Mouse (Mus musculus) brain, embryonic 14.5 days (tissue): ENCODE measurements at regions not wholly inside any gene's neighbourhood (a gene's known extent, or its start where the extent isn't known, plus 50 kb on each side); places are given as distances from the start of the nearest gene placed in this dataset.
A peak's percentile ranks its signal among the peaks of the same experiment; 100 is the strongest.

Experiments used
- DNase-seq: peaks from one replicate; pipeline ENCODE4 v3.0.0-alpha.2; 2011; ENCODE audit warnings: low read depth
- CTCF ChIP-seq: fragments of 200-500 bp; IDR thresholded peaks from 2 replicates; pipeline ENCODE4 v1.5.1; 2012; ENCODE audit warnings: inconsistent platforms, mild to moderate bottlenecking, moderate library complexity, borderline replicate concordance; ENCODE audit not compliant: insufficient read depth, insufficient read length; ENCODE audit errors: extremely low read depth
- POLR2A ChIP-seq: fragments of 200-500 bp; IDR thresholded peaks from 2 replicates; pipeline ENCODE4 v1.6.1; 2012; ENCODE audit warnings: mild to moderate bottlenecking, inconsistent platforms, borderline replicate concordance; ENCODE audit not compliant: poor library complexity, insufficient read depth, insufficient read length, severe bottlenecking; ENCODE audit errors: extremely low read depth

DNA sequence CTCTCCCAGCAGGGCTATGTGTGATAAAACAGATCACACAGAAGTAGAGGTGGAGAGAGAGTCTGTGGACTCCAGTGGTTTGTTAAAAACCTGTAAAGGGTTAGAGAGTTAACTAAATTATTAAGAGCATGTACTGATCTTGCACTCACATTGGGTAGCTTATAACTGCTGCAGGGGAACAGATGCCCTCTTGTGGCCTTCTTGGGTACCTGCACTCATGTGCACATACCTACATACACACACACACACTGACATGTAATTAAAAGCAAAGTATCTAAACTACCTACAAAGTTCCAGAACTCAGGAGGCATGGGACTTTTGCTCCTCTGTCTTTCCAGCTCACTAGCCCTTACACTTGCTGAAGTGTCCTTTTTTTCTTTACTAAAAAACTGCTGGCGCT lies 228.4 kb upstream of the Cxcr4 start:
- TF ChIP-seq POLR2A (no peak), CTCF (peak; percentile 4; the same call in 1 of the 2 replicates)
- DNase-seq: no peak

DNA sequence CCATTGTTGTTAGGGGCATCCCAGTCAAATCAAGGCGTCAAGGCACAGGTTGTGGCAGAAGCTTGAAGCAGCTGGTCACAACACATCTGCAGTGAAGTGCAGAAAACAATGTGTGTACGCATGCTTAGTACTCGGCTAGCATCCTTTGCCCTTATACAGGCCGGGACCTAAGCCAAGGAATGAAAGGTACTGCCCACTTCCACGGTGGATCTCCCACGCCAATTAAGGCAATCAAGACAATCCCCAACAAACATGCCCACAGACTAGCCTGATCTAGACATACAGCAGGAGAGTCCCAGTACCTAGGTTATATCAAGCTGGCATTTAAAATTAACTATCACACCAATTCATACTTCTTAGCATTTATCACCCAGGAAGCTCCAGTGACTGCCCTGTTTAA lies 227.5 kb upstream of the Cxcr4 start:
- no peak for TF ChIP-seq POLR2A
- no peak for TF ChIP-seq CTCF
- no peak for DNase-seq

DNA sequence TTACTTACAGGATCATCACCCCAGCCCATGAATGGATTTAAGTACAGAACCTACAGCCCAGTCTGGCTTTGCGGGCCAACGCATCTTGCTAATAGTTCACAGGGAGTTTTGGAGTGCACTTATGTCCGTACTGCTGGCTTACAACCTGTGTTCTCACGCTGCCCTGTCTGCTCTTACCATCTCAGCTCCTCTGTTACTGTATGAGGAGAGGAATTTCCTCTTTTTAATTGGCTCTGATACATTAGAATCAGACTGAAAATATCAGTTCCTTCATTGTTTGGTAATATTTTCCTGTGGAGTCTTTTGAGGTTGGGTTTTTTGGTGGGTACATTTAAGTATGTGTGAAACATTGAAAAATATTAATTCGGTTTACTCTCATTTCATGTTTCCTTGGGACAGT lies 221.3 kb upstream of the Cxcr4 start:
- no peak for DNase-seq
- no peak for TF ChIP-seq POLR2A
- no peak for TF ChIP-seq CTCF

DNA sequence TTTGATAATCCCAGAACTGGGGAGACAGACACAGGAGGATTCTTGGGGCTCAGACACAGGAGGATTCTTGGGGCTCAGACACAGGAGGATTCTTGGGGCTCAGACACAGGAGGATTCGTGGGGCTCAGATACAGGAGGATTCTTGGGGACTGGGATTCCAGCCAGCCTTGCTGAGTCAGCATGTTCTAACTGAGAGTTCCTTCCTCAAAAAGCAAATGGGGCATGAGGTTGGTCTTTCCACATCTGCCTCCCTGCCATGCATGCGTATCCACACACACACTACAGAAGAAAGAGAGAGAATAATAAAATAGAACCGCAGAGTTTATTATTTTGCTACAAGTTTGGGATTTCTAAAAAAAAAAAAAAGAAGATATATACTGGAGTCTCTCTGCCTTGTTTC lies 218.8 kb upstream of the Cxcr4 start:
- TF ChIP-seq POLR2A (no peak), CTCF (no peak)
- DNase-seq: no peak

DNA sequence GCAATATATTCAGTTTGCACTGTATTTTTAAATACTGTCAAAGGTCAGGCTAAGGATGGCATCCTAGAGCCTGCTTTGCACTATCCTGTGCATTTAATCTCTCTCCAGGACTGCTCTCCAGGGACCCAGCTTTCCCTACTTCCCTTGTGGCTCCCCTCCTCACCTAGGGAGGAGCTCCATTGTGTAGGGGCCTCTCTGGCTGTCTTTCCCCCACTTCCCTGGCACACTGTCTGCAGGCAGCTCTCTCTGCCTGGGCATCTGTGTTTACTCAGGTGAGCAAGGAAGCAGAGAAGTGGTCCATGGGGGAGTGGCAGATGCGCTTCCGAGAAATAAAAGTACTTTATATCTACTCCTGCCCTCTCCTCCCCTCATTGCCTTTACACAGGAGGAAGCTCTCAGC lies 218.0 kb upstream of the Cxcr4 start:
- DNase-seq: no peak
- no peak for TF ChIP-seq POLR2A
- TF ChIP-seq CTCF: no peak

DNA sequence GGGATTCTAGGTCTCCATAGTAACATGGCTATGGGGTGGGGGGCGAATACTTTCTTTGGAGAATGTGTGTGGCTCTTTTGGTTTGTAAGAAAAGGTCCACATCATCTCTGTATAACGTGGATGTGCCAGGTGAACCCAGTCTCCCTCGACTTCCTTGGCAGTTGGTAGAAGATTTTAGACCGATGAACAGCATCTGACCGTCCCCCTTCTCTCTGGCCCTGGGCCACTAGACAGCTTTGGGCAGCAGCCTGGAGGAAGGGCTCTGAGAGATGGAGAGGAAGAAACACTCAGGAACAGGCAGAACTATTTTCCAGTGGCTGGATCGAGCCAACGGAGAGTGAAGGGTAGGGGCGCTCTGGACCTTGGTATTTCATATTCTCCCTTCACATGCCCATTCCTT lies 217.5 kb upstream of the Cxcr4 start:
- DNase-seq: no peak
- TF ChIP-seq POLR2A (no peak), CTCF (no peak)

DNA sequence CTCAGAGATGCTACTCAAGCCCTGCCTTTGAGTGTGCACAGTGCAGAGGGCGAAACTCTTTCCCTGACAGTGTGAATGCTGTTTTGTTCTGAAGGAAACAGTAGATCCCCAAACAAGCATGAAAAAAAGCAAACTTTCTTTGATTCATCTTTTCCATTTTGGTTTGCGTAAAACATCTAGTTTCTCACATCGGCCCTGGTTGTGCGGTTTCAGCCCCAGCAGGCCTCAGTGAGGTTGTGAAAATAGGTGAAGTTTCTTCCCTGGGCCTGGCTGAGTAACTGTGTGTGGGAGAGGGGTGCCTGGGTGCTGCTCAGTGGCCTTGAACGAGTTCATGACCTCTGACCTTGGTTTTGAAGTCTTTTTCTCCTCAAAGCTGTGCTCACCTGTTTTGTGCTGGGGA lies 216.5 kb upstream of the Cxcr4 start:
- TF ChIP-seq CTCF (no peak), POLR2A (no peak)
- DNase-seq: no peak

DNA sequence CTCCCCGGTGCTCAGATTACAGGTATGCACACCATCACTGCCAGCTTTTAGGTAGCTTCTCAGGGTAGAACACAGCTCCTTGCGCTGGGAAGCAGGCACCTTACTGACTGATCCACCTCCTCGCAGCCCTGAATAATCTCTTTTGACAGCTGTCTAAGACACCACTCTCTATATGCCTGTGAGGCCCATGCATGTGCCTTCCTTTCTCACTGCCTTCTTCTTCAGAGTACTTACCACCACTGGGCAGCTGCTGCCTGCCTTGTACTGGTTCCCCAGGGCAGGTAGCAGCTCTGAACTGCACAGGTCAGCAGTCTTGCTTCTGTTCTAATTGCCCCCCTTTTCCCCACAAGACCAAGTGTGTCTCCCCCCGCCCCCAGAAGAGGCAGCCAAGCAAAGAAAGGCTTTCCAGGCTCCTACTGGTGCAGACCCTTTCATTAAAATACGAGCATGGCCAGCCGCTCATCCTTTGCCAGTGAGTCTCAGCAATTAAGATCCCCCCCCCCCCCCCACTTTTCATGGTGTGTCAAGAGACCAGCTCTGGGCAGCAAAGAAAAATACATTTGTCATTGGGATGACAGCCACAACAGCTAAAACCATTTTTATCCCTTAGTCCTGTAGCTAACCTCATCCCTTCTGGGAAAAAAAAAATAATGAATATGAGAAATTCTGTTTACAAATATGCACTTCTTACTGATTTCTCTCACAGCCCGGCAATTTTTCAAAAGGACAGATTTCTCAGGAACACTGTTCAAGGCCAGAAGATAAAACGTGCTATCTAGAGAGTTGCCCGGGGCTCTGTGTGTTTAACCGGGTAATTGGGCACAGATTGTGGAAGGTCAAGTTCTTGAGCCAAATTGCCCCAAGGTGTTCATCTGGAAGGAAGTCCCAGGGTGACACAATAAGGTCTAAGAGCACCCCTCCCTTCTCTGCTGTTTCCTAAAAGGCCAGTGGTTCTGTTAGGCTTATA lies 213.9 kb upstream of the Cxcr4 start:
- TF ChIP-seq CTCF (no peak), POLR2A (no peak)
- DNase-seq: peak; percentile 75

DNA sequence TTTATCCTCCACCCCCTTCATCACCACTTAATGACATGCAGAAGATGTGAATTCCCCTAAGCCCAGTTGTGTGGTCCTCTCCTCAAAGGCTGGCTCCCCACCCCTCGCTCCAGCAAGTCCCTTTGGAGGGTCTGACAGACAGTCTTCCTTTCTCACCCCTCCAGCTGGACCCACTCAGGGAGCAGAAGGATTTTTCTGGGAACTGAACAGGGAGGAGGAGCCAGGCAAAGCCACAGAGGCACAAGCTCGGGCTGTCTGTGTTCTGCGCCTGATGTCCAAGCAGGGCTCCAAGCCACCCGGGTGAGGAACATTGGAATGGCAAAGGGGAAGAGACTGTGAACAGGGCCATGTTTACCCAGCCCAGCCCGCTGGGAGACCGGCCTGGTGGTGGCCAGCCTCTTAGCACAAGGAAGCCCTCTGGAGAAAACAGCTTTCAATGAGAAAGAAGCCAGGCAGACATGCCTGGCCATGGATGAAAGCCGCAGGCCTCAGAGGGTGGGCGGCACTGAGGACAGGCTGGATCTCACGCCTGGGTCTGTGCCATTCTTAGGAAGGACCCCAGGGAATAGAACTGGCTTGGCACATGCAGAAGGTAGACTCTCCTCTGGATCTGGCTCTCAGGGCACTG lies 211.5 kb upstream of the Cxcr4 start:
- TF ChIP-seq CTCF (no peak), POLR2A (no peak)
- peak; percentile 70 for DNase-seq

DNA sequence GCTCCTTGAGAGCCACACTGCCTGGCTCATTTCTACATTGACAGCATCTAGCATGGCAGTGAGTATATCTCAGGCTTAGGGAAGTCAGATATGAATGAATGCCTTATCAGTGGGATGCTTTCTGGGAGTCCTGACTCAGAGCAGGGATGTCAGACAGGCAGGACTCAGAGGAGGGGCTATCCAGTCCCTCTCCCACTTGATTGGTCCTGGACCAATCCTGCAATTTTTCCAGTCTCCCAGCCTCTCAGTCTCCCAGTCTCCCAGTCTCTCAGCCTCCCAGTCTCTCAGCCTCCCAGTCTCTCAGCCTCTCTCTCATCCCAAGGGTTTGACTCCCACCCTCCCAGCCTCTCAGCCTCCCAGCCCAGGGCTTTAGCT lies 211.0 kb upstream of the Cxcr4 start:
- TF ChIP-seq CTCF: no peak
- no peak for DNase-seq

DNA sequence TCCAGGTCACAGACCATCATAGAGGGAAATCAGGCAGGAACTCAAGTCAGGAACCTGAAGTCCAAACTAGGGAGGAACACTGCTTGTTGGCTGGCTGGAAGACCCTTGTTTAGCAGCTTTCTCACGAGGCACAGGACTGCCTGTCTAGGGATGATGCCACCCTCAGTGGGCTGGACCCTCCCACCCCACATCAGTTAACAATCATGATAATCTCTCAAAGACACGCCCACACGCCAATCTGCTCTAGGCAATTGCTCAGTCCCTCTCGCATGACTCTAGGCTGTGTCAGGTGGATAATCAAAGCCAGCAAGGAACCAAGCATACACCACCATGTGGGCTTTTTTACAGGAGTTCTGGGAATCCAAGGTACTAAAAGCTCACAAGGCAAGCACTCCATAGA lies 206.6 kb upstream of the Cxcr4 start:
- no peak for TF ChIP-seq CTCF
- no peak for TF ChIP-seq POLR2A
- no peak for DNase-seq

DNA sequence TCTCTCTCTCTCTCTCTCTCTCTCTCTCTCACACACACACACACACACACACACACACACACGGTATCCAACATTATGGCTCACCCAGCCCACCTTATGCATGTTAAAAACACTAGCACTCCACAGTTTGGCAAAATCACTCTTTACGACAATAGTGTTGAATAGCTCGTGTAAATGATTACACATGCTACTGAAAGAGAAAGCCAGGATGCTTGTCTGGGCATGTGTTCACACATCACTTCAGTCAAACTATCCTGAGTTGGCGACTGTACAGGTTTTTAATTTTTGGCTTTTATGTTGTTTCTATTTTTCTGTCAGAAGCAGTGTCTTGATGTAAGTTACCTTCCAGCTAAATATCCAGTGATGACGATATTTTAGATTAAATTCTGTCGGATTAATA lies 203.6 kb upstream of the Cxcr4 start:
- TF ChIP-seq POLR2A: no peak
- no peak for TF ChIP-seq CTCF
- peak; percentile 31 for DNase-seq

DNA sequence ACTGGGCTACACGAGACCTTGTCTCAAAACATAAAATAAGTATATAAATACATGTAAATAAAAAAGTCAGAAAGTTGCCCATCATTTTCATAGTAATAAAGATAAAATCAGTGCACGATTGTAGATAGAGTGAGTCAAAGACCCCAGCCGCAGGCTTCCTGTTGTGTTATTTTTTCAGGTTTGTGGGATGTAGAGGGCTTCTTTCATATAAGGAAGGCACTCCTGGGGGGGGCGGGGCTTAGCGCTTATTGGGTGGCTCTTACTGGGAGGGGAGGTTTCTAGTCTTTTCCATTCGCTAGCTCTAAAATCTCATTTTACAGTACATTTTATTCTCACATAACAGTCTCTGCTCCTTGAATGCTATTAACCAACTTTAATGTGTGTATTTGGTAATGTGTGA lies 198.8 kb upstream of the Cxcr4 start:
- no peak for DNase-seq
- no peak for TF ChIP-seq POLR2A
- TF ChIP-seq CTCF: no peak
